Mouse (Mus musculus) liver, embryonic 14.5 days (tissue): ENCODE measurements around the gene Fzr1.

ENCODE experiments used
- CTCF ChIP-seq: IDR thresholded peaks from 2 replicates; pipeline ENCODE4 v1.5.1; 2016; ENCODE audit warnings: antibody characterized with exemption, low read depth, control low read depth
- EP300 ChIP-seq: IDR thresholded peaks from 2 replicates; pipeline ENCODE4 v1.6.1; 2016; ENCODE audit warnings: antibody characterized with exemption, low read depth

DNA sequence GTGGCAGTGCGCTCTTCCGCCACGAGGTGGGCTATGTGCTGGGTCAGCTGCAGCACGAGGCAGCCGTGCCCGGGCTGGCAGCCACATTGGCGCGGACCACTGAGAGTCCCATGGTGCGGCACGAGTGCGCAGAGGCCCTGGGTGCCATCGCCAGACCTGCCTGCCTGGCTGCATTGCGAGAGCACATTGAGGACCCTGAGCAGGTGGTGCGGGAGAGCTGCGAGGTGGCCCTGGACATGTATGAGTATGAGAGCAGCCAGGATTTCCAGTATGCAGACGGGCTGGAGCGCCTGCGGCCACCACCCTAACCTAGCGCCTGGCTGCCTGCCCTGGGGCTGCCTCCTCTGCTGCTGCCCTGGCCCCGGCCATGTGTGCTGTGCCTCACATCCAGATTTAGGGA, 9.4 kb upstream of the Fzr1 start:
- no peak for TF ChIP-seq CTCF
- no peak for TF ChIP-seq EP300
